Mouse (Mus musculus) stomach, adult 2 months (tissue): Measurements from ENCODE around the gene Zfp967. TPM values are rescaled to one million over a fixed set of nuclear protein-coding genes. Genes with fewer than 3 reads are reported as not detected.

Source experiments
- polyA plus RNA-seq: library from polyadenylated mRNA; depleted of rRNA; stranded (reverse); fragments of >200 nt; gene quantifications from 2 replicates; pipeline ENCODE4 v1.2.3, GENCODE M21; 2012; rRNA removed

Zfp967 gene
- polyA plus RNA-seq: not detected in 2 replicates

GRCm38 (mm10) chr2:176520756-176521155 is at the start of gene Zfp967:
TSS of gene Zfp967 (plus strand) at chr2:176521056.

GRCm38 (mm10) chr2:176486683-176487082 is 34.2 kb upstream of the Zfp967 start, which contains the start of gene Gm14434:
TSS of gene Gm14434 (minus strand) at chr2:176486783.

Other genes starting within 250 kb of the Zfp967 start
- gene Gm11009, start 201.6 kb upstream of the Zfp967 start, polyA plus RNA-seq: not detected in 2 replicates
- gene Gm14435, start 97.5 kb upstream of the Zfp967 start, polyA plus RNA-seq: 0.30 TPM in 1 of 2 replicates, not detected in the other
- 0.14 TPM in 1 of 2 replicates, not detected in the other for gene Gm14434, start 34.3 kb upstream of the Zfp967 start, polyA plus RNA-seq
- gene Gm14308, start 115.3 kb downstream of the Zfp967 start, polyA plus RNA-seq: 0.14 TPM in 1 of 2 replicates, not detected in the other
- gene Zfp973, start 149.5 kb downstream of the Zfp967 start, polyA plus RNA-seq: 0.27 TPM in 1 of 2 replicates, not detected in the other
- 0.09 and 0.26 TPM in 2 replicates for gene Gm14305, start 187.3 kb downstream of the Zfp967 start, polyA plus RNA-seq